Mouse (Mus musculus) telencephalon, adult 2 months (tissue): ENCODE data around the gene Hspa12a.

Source experiments
- DNase-seq: peaks from one replicate; pipeline ENCODE4 v3.0.0-alpha.2; 2011; ENCODE audit warnings: low read depth, low spot score

Hspa12a gene

DNA sequence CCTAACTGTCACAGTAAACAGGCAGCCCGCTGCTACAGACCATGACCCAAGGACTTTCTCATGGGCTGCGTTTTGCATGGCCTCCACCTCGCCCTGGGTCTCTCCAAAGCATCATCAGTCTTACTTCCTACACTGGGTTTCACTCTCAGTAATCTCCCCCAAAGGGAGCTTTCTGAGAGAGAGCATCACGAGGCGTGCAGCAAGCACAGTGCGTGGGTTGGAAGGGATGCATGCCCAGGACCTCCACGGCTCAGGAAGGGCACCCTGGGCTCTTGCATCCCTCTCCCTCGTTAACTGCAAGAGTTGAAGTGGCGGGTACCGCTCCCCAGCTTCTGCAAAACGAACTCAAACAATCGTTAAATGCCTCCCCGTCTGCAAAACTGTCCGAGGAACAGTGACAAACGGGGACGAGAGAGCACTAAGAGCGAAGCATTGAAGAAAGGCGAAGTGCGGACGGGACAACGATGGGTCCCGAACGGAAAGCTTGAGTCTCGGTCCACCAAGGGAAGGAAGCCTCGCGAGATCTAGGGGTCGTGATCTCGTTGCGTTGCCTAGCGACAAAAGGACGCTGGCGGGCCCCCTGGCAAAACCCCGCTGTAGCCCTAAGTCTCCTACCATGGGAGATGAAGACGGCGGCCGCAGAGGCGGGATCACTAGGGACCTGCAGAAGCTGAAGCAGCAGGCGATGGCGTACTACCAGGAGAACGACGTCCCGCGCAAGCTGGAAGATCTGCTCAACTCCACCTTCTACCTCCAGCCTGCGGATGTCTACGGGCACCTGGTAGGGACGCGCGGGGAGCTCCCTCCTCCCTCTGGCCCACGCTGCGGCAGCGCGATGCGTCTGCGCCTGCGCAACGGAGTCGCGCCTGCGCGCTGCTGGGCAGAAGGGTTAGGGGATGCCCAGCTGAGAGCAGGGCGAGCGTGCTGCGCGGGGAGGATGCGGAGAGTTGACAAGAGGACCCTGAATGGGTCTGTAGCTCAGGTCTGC is at the start of gene Hspa12a, which contains the start of gene Eno4:
Gene Hspa12a, minus strand, starts transcription at position 814 of the 988 bp plus-strand sequence.
Gene Eno4, plus strand, starts transcription at position 585 of the 988 bp plus-strand sequence.
- peak; percentile 91 for DNase-seq

DNA sequence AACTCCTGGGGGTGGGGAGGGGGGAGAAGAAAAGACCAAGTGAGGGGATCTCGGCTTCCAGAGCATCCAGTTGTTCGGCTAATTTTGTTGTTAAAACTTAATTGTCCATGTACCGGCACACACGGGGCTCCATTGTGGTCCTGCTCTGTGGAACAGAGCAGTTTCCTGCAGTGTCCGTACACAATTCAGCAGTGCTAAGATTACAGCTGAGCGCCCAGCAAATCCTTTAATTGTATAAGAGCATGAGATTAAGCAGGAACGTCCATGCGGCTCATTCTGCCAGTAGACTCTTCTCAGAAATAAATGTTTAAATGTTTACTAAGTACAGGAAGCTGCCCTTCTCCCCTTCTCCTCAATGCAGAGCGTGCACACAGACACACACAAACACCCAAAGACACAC is 38.1 kb upstream of the Hspa12a start:
- DNase-seq: no peak

- DNase-seq: no peak
Measured at GRCm38 (mm10) chr19:58980056-58980440, 36.6 kb upstream of the Hspa12a start.

GRCm38 (mm10) chr19:58979436-58980055 is 36.1 kb upstream of the Hspa12a start:
- DNase-seq: no peak

DNA sequence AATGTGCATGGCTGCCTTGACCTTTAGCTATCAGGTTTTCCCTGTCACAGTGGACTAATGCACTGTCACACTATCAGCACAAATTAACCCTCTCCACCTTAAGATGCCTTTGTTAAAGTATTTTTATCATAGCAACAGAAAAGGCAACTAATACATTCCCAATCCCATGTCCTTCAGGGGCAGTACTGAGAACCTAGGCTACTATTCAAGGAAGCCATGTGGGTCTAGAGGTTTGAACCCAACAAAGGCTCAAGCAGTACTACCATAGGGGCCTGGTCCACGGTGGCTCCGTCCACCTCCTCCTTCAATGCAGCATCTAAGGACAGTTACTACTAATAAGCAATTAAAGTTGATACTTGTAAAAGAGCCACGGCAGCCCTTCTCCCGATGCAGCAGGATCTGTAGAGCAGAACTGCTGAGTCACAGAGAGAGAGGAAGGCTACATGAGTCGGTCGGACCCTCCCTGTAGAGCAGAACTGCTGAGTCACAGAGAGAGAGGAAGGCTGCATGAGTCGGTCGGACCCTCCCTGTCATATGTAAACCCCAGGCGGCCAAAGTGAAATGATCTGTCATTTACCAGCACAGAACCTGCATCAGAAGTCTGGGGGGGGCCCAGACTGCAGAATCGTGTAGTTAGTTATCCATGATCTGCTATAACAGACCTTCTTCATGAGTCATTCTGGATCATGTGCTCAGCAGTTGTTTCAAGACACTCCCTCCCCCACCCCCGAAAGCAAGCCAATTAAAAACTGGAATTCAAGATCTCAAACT is 35.1 kb upstream of the Hspa12a start:
- peak; percentile 48 for DNase-seq

DNA sequence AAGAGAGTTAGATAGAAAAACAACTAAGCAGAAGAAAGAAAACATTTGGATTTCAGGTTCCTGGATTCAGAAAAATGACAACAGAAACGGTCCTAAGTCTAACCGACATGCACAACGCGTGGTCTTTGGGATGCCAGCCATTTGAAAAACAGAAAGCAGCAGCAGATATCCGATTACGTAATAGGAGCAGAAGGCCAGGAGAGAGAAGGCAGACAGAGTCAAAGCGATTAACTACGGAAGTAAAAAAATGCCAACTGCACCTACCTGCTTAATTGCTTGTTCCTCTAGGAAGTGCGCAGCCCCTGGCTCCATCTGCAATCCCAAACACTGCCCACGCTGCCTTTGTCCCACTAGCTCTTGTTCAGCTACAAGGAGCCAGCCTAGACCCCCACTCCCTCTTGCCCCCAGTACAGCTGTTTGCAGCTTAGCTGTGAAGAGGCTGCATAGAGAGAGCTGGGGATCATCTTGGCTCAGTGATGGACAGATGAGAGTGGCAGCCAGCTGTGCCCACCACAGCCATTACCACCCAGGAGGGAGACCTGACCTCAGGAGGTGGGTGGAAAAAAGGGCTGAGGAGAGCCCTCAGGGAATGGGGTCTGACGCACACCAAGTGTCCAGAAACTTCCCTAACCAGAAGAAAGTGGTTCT is 31.9 kb upstream of the Hspa12a start:
- no peak for DNase-seq

DNA sequence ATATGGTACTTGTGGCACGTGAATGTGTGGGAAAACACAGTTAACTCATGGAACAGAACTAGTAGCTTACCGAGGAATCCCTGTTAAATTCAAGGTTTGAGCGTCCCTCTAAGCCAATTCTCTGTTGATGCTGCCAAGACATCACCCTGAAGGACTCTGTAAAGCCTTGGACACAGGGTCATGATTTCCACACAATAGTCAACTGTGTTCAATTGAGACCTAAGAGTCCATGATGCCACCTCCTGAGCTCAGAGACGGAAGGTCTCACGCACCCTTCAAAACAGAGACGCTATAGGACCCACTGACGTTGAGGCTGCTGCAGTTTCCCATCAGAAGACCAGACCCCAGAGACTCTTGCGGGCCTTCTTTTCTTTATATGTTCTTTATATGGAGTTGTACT is 30.7 kb upstream of the Hspa12a start:
- DNase-seq: no peak

DNA sequence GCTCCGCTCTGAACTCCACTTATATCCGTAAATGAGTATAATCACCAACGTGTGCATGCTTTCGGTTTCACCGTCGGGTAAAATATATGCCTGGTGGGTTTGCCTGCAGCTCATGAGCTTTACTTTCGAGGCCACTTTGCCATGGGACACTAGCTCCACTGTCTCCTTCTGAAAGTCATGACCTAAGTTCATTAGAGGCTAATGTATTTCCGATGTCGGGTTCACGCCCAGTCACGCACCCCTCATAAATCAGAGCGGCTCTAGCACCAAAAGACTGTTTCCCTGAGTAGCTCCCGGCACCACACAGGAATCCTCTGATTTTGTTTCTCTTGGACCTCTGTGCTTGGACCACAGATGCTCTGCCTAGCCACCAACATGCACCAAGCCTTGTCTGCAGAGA is 27.4 kb upstream of the Hspa12a start:
- DNase-seq: no peak

- no peak for DNase-seq
Measured at GRCm38 (mm10) chr19:58968731-58969506, 25.5 kb upstream of the Hspa12a start.

DNA sequence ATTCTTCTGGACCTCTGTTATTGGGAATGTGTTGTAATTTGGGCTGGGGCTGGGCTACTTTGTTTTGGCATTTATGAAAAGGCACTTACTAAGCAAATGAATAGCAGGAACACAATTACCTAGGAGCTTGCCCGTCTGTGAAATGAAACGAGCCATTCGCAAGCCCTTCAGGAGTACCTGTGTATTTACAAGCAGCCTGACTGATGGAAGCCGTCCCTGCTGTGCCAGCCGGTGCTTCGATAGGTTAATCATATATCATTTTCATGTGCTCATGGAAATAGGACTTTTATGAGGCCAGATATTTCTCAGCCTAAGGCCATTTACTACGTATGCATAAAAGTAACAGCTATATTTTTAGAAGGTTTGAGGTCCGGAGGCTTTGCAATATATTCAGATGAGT is 19.6 kb upstream of the Hspa12a start:
- no peak for DNase-seq

GRCm38 (mm10) chr19:58954779-58955178 is 11.3 kb upstream of the Hspa12a start:
- DNase-seq: no peak

- no peak for DNase-seq
Measured at GRCm38 (mm10) chr19:58952236-58952635, 8.8 kb upstream of the Hspa12a start.

GRCm38 (mm10) chr19:58951521-58951920 is 8.1 kb upstream of the Hspa12a start:
- no peak for DNase-seq

GRCm38 (mm10) chr19:58945959-58946358 is 2.5 kb upstream of the Hspa12a start:
- DNase-seq: no peak

- no peak for DNase-seq
Measured at GRCm38 (mm10) chr19:58933062-58933461, 10.4 kb downstream of the Hspa12a start.

- DNase-seq: no peak
Measured at GRCm38 (mm10) chr19:58931081-58931800, 12.2 kb downstream of the Hspa12a start.

- no peak for DNase-seq
Measured at GRCm38 (mm10) chr19:58919148-58919547, 24.3 kb downstream of the Hspa12a start.

DNA sequence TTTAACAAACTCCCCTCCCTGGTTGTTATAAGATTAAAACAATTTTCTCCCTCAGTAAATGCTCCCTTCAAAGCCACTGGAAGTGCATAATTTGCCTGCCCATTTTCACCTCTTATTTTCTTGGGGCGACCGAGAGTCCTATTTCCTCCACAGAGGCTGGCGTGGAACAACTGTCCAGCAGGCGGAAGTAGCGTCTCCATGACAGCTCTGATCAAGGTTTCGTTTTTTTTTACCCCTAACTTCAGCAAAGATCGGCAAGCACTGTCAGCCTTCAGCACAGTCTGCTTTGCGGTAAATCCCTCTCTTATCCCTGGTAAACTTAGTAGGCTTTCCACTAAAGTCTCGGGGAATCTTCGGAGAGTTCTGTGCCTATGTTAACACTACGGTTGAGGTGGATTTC is 24.9 kb downstream of the Hspa12a start:
- DNase-seq: no peak

GRCm38 (mm10) chr19:58913301-58913700 is 30.2 kb downstream of the Hspa12a start:
- DNase-seq: no peak

DNA sequence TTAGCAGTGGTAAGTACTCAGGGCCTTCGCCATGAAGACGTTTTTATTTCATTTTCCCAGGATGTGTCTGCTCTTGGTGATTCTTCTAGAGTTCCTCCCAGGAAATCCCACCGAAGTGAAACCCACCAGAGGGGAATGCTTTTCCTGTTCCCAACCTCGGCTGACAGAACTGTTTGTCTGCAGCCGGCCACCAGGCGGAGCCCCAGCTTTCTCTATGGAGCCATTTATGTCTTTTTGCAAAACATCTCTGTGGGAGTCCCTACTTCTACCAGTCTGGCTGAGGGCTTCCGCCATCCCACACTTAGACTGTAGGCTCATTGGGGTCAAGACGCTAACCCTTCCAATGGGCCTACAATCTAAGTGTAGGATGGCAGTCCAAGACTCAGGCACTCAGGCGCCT is 32.1 kb downstream of the Hspa12a start:
- no peak for DNase-seq
